Mouse (Mus musculus) stomach, embryonic 14.5 days (tissue): ENCODE data around the gene AI593442. TPM values are rescaled to one million over a fixed set of nuclear protein-coding genes. Genes with fewer than 3 reads are reported as not detected.

Experiments
- ATAC-seq: fragments of 200-750 bp; cut with Nextera tagmentation; 2 replicates; pipeline ENCODE4 v1.8.0; 2017; ENCODE audit warnings: low read depth, moderate TSS enrichment; ENCODE audit not compliant: insufficient number of reproducible peaks, insufficient read depth, low FRiP score
- H3K27ac ChIP-seq: fragments of 300-500 bp; sonication (generic); 2 replicates; pipeline ENCODE4 v1.5.1; 2014; ENCODE audit warnings: mild to moderate bottlenecking, low read length, moderate library complexity, mixed read lengths
- H3K27me3 ChIP-seq: fragments of 300-500 bp; sonication (generic); 2 replicates; pipeline ENCODE4 v1.6.1; 2014; ENCODE audit warnings: low read length, control low read depth, mixed read lengths; ENCODE audit not compliant: control insufficient read depth, insufficient read depth
- H3K36me3 ChIP-seq: fragments of 300-500 bp; sonication (generic); 2 replicates; pipeline ENCODE4 v1.6.1; 2014; ENCODE audit warnings: mild to moderate bottlenecking, control low read depth, low read length, moderate library complexity, mixed read lengths; ENCODE audit not compliant: control insufficient read depth, insufficient read depth
- H3K4me1 ChIP-seq: fragments of 300-500 bp; sonication (generic); 2 replicates; pipeline ENCODE4 v1.6.1; 2014; ENCODE audit warnings: low read length, control low read depth, mixed read lengths; ENCODE audit not compliant: control insufficient read depth, insufficient read depth
- H3K4me2 ChIP-seq: fragments of 300-500 bp; sonication (generic); replicated peaks from 2 replicates; pipeline ENCODE4 v1.6.1; 2014; ENCODE audit warnings: low read depth, low read length, control low read depth
- H3K4me3 ChIP-seq: fragments of 300-500 bp; sonication (generic); 2 replicates; pipeline ENCODE4 v1.5.1; 2014; ENCODE audit warnings: low read depth, low read length, control low read depth
- H3K9ac ChIP-seq: fragments of 300-500 bp; sonication (generic); replicated peaks from 2 replicates; pipeline ENCODE4 v1.6.1; 2014; ENCODE audit warnings: low read depth, mild to moderate bottlenecking, control low read depth, low read length, moderate library complexity, mixed read lengths
- H3K9me3 ChIP-seq: fragments of 300-500 bp; sonication (generic); 2 replicates; pipeline ENCODE4 v1.6.1; 2016; ENCODE audit warnings: low read depth, low read length, control low read depth; ENCODE audit not compliant: control insufficient read depth
- WGBS: fragments of 180-500 bp; shearing (Covaris S2); extraction: QIAGEN DNeasy Blood & Tissue Kit; methylation state at CpG from one replicate; pipeline ENCODE4 v1.1.7; 2014; 5-methylcytosine and 5-hydroxymethylcytosine counted together
- polyA plus RNA-seq: library from polyadenylated mRNA; unstranded; fragments of >200 nt; fragmentation: Nextera tagmentation; extraction: Ambion mirVana; gene quantifications from 2 replicates; pipeline ENCODE4 v1.2.1, GENCODE M21; 2014

AI593442 gene
- 0.60 and 0.98 TPM in 2 replicates for polyA plus RNA-seq

GRCm38 (mm10) chr9:52679362-52679947 is at the start of gene AI593442:
TSS of gene AI593442 (minus strand) at chr9:52679780.
- no peak within 1 kb of the TSS for H3K27ac ChIP-seq
- WGBS = under 1% methylated on average over 27 of the region's 27 CpGs
- H3K4me1 ChIP-seq = 0 out of 2 replicates have a peak, but pooled peaks cover 8% of the 10 kb centered on the region
- H3K27me3 ChIP-seq = peaks cover 30% of the 10 kb centered on the region
- ATAC-seq = peak; percentile 49; the same call in 1 of the 2 replicates
- peak within 1 kb of the TSS; percentile 32 for H3K4me3 ChIP-seq
- H3K9ac ChIP-seq = no peak within 1 kb of the TSS
- no peaks in the 10 kb centered on the region for H3K9me3 ChIP-seq
- H3K36me3 ChIP-seq = no peaks in the 10 kb centered on the region
- peak within 1 kb of the TSS; percentile 61 for H3K4me2 ChIP-seq

GRCm38 (mm10) chr9:52728806-52729205 is 49.2 kb upstream of the AI593442 start:
- no peak for ATAC-seq
- no peak overlapping the region for H3K4me3 ChIP-seq
- H3K4me1 ChIP-seq = no peaks in the 10 kb centered on the region
- no peaks in the 10 kb centered on the region for H3K27me3 ChIP-seq
- no peaks in the 10 kb centered on the region for H3K36me3 ChIP-seq
- no peaks in the 10 kb centered on the region for H3K9me3 ChIP-seq
- 81% methylated on average over 5 of the region's 5 CpGs for WGBS
- H3K9ac ChIP-seq = no peak overlapping the region
- H3K27ac ChIP-seq = no peak overlapping the region
- no peak overlapping the region for H3K4me2 ChIP-seq

- Histone ChIP-seq H3K27me3 (no peaks in the 10 kb centered on the region), H3K9me3 (no peaks in the 10 kb centered on the region), H3K4me3 (no peak overlapping the region), H3K36me3 (no peaks in the 10 kb centered on the region), H3K9ac (no peak overlapping the region), H3K4me2 (no peak overlapping the region), H3K4me1 (no peaks in the 10 kb centered on the region), H3K27ac (no peak overlapping the region)
- no peak for ATAC-seq
- WGBS = 93% methylated on average over 1 of the region's 1 CpGs
These were observed 43.0 kb upstream of the AI593442 start for GRCm38 (mm10) chr9:52722626-52723025.

- H3K27ac ChIP-seq = no peak overlapping the region
- no peak for ATAC-seq
- H3K9ac ChIP-seq = no peak overlapping the region
- H3K4me2 ChIP-seq = no peak overlapping the region
- no peaks in the 10 kb centered on the region for H3K4me1 ChIP-seq
- no peak overlapping the region for H3K4me3 ChIP-seq
- 53% methylated on average over 2 of the region's 2 CpGs for WGBS
- H3K27me3 ChIP-seq = no peaks in the 10 kb centered on the region
- no peaks in the 10 kb centered on the region for H3K9me3 ChIP-seq
- H3K36me3 ChIP-seq = no peaks in the 10 kb centered on the region
These were observed 40.0 kb upstream of the AI593442 start for GRCm38 (mm10) chr9:52719562-52719961.

GRCm38 (mm10) chr9:52680036-52680435 is 456 bp upstream of the AI593442 start:
- Histone ChIP-seq H3K9me3 (no peaks in the 10 kb centered on the region), H3K27me3 (peaks cover 30% of the 10 kb centered on the region), H3K27ac (no peak overlapping the region), H3K4me1 (0 out of 2 replicates have a peak, but pooled peaks cover 8% of the 10 kb centered on the region), H3K4me2 (no peak overlapping the region; the same call in 1 of the 2 replicates), H3K9ac (no peak overlapping the region), H3K36me3 (no peaks in the 10 kb centered on the region), H3K4me3 (no peak overlapping the region)
- 68% methylated on average over 5 of the region's 5 CpGs for WGBS
- no peak for ATAC-seq

GRCm38 (mm10) chr9:52678839-52679215 is 753 bp downstream of the AI593442 start:
- Histone ChIP-seq H3K4me3 (peak overlapping the region; percentile 32), H3K9me3 (no peaks in the 10 kb centered on the region), H3K36me3 (no peaks in the 10 kb centered on the region), H3K9ac (no peak overlapping the region), H3K4me2 (peak overlapping the region; percentile 61), H3K4me1 (0 out of 2 replicates have a peak, but pooled peaks cover 8% of the 10 kb centered on the region), H3K27ac (no peak overlapping the region), H3K27me3 (peaks cover 30% of the 10 kb centered on the region)
- WGBS = 3% methylated on average over 10 of the region's 10 CpGs
- ATAC-seq = no peak

GRCm38 (mm10) chr9:52678179-52678838 is 1.3 kb downstream of the AI593442 start:
- Histone ChIP-seq H3K9ac (no peak overlapping the region), H3K4me1 (0 out of 2 replicates have a peak, but pooled peaks cover 8% of the 10 kb centered on the region), H3K36me3 (no peaks in the 10 kb centered on the region), H3K27me3 (peaks cover 30% of the 10 kb centered on the region), H3K4me2 (peak overlapping the region; percentile 61), H3K4me3 (peak overlapping the region; percentile 32; the same call in 1 of the 2 replicates), H3K9me3 (no peaks in the 10 kb centered on the region), H3K27ac (no peak overlapping the region)
- 4% methylated on average over 28 of the region's 28 CpGs for WGBS
- ATAC-seq = no peak

- no peak for ATAC-seq
- Histone ChIP-seq H3K4me1 (0 out of 2 replicates have a peak, but pooled peaks cover 8% of the 10 kb centered on the region), H3K36me3 (no peaks in the 10 kb centered on the region), H3K9ac (no peak overlapping the region), H3K27ac (no peak overlapping the region), H3K27me3 (peaks cover 30% of the 10 kb centered on the region), H3K4me3 (no peak overlapping the region), H3K9me3 (no peaks in the 10 kb centered on the region), H3K4me2 (no peak overlapping the region)
- 16% methylated on average over 4 of the region's 4 CpGs for WGBS
These were observed 3.0 kb downstream of the AI593442 start for GRCm38 (mm10) chr9:52676587-52676986.
